Mouse (Mus musculus) lung, postnatal 0 days (tissue): ENCODE data around the gene Mfsd4b4. TPM values are rescaled to one million over a fixed set of nuclear protein-coding genes. Genes with fewer than 3 reads are reported as not detected.

Experiments
- ATAC-seq: fragments of 200-750 bp; cut with Nextera tagmentation; 2 replicates; pipeline ENCODE4 v1.8.0; 2017; ENCODE audit warnings: moderate library complexity
- DNase-seq: peaks from one replicate; pipeline ENCODE4 v3.0.0-alpha.2; 2016; ENCODE audit warnings: low spot score
- H3K27ac ChIP-seq: fragments of 300-500 bp; sonication (generic); 2 replicates; pipeline ENCODE4 v1.5.1; 2014; ENCODE audit warnings: antibody characterized with exemption, mild to moderate bottlenecking, low read length, mixed read lengths
- H3K27me3 ChIP-seq: fragments of 300-500 bp; sonication (generic); replicated peaks from 2 replicates; pipeline ENCODE4 v1.6.1; 2014; ENCODE audit warnings: low read length, mixed read lengths; ENCODE audit not compliant: insufficient read depth
- H3K36me3 ChIP-seq: fragments of 300-500 bp; sonication (generic); 2 replicates; pipeline ENCODE4 v1.6.1; 2014; ENCODE audit warnings: low read length, mixed read lengths; ENCODE audit not compliant: insufficient read depth
- H3K4me1 ChIP-seq: fragments of 300-500 bp; sonication (generic); 2 replicates; pipeline ENCODE4 v1.6.1; 2014; ENCODE audit warnings: antibody characterized with exemption, low read depth, low read length, mixed read lengths; ENCODE audit not compliant: insufficient read depth
- H3K4me2 ChIP-seq: fragments of 300-500 bp; sonication (generic); replicated peaks from 2 replicates; pipeline ENCODE4 v1.6.1; 2014; ENCODE audit warnings: low read depth, mild to moderate bottlenecking, low read length, moderate library complexity, mixed read lengths
- H3K4me3 ChIP-seq: fragments of 300-500 bp; sonication (generic); 2 replicates; pipeline ENCODE4 v1.5.1; 2014; ENCODE audit warnings: low read depth, low read length
- H3K9ac ChIP-seq: fragments of 300-500 bp; sonication (generic); replicated peaks from 2 replicates; pipeline ENCODE4 v1.6.1; 2014; ENCODE audit warnings: low read depth, mild to moderate bottlenecking
- H3K9me3 ChIP-seq: fragments of 300-500 bp; sonication (generic); 2 replicates; pipeline ENCODE4 v1.6.1; 2016; ENCODE audit warnings: low read length, mixed read lengths
- CTCF ChIP-seq: IDR thresholded peaks from 2 replicates; pipeline ENCODE4 v1.5.1; 2016; ENCODE audit warnings: antibody characterized with exemption, mild to moderate bottlenecking
- EP300 ChIP-seq: IDR thresholded peaks from 2 replicates; pipeline ENCODE4 v1.6.1; 2016; ENCODE audit warnings: antibody characterized with exemption, mild to moderate bottlenecking, control low read depth
- WGBS: fragments of 180-500 bp; shearing (Covaris S2); extraction: QIAGEN DNeasy Blood & Tissue Kit; methylation state at CpG from one replicate; pipeline ENCODE4 v1.1.7; 2014; 5-methylcytosine and 5-hydroxymethylcytosine counted together
- polyA plus RNA-seq: library from polyadenylated mRNA; unstranded; fragments of >200 nt; fragmentation: Nextera tagmentation; extraction: Ambion mirVana; gene quantifications from 2 replicates; pipeline ENCODE4 v1.2.1, GENCODE M21; 2015

Mfsd4b4 gene
- polyA plus RNA-seq, 1 experiment from 2014 or later, result 3.3 TPM

DNA sequence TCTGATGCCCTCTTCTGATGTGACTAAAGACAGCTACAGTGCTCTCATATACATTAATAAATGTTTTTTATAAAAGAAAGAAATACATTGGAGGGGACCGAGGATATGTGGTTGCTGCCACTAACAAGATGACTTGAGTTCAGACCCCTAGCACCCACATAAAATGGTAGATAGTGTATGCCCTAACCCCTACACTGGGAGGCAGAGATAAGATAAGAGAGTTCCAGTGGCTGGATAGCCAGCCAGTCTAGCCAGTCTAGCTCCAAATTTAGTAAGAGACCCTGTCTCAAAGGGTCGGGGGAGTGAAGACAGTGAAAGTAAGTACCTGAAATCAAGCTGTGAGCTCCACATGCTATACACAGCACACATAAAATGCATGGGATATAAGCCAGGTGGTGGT, 33.5 kb downstream of the Mfsd4b4 start:
- H3K36me3 ChIP-seq, result peaks cover 29% of the 10 kb centered on the region
- WGBS, result 85% methylated on average over 2 of the region's 2 CpGs

GRCm38 (mm10) chr10:39842621-39843020, 56.4 kb downstream of the Mfsd4b4 start:
- 81% methylated on average over 1 of the region's 1 CpGs for WGBS
- no peak overlapping the region for H3K9ac ChIP-seq
- no peaks in the 10 kb centered on the region for H3K9me3 ChIP-seq
- no peak for TF ChIP-seq EP300
- TF ChIP-seq CTCF, result no peak
- ATAC-seq (no peak), DNase-seq (no peak)
- no peak overlapping the region for H3K4me2 ChIP-seq
- no peak overlapping the region for H3K27ac ChIP-seq
- no peak overlapping the region for H3K4me3 ChIP-seq
- no peaks in the 10 kb centered on the region for H3K4me1 ChIP-seq
- peaks cover 24% of the 10 kb centered on the region for H3K36me3 ChIP-seq
- no peaks in the 10 kb centered on the region for H3K27me3 ChIP-seq

More for the DNA sequence above, 33.5 kb downstream of the Mfsd4b4 start:
- Histone ChIP-seq H3K27me3 (no peaks in the 10 kb centered on the region), H3K4me2 (no peak overlapping the region), H3K27ac (no peak overlapping the region), H3K9ac (no peak overlapping the region), H3K9me3 (no peaks in the 10 kb centered on the region), H3K4me1 (no peaks in the 10 kb centered on the region), H3K4me3 (no peak overlapping the region)
- ATAC-seq (no peak), DNase-seq (no peak)
- TF ChIP-seq CTCF, result no peak
- no peak for TF ChIP-seq EP300

Other genes with a start within 250 kb of the Mfsd4b4 start
- gene Rev3l, start 167.1 kb downstream of the Mfsd4b4 start, polyA plus RNA-seq, result 12.9 and 13.5 TPM in 2 replicates
- not detected in 2 replicates for gene Mfsd4b2, start 27.7 kb upstream of the Mfsd4b4 start, polyA plus RNA-seq
- 0.55 and 0.57 TPM in 2 replicates for gene Mfsd4b3, start 60.9 kb upstream of the Mfsd4b4 start, polyA plus RNA-seq
- gene Mfsd4b5, start 87.4 kb upstream of the Mfsd4b4 start, polyA plus RNA-seq, result 0.11 and 0.13 TPM in 2 replicates
- 0.46 and 0.69 TPM in 2 replicates for gene Mfsd4b1, start 126.0 kb upstream of the Mfsd4b4 start, polyA plus RNA-seq
- gene Slc16a10, start 243.0 kb upstream of the Mfsd4b4 start, polyA plus RNA-seq, result 7.3 and 8.7 TPM in 2 replicates